Mouse (Mus musculus) heart, postnatal 0 days (tissue): ENCODE measurements around the gene Cdkal1.

Experiments
- CTCF ChIP-seq: IDR thresholded peaks from 2 replicates; pipeline ENCODE4 v1.5.1; 2016; ENCODE audit warnings: antibody characterized with exemption, control low read depth, low read depth
- EP300 ChIP-seq: IDR thresholded peaks from 2 replicates; pipeline ENCODE4 v1.6.1; 2016; ENCODE audit warnings: antibody characterized with exemption, low read depth

- no peak for TF ChIP-seq EP300
- no peak for TF ChIP-seq CTCF
These were observed 500.5 kb downstream of the Cdkal1 start for GRCm38 (mm10) chr13:29354943-29355342.
